Mouse (Mus musculus): ENCODE results near the gene Manbal.

Manbal gene

GRCm38 (mm10) chr2:157441363-157441762 lies 74.0 kb downstream of the Manbal start:
- DNase-seq: no peak
